Mouse (Mus musculus): Measurements from ENCODE around the gene Tmem37. TPM values are rescaled to one million over a fixed set of nuclear protein-coding genes. Genes with fewer than 3 reads are reported as not detected.
A peak's percentile ranks its signal among the peaks of the same experiment; 100 is the strongest.

Tmem37 gene
- polyA plus RNA-seq, 1 experiment from 2014 or later, result 8.2 TPM

- Histone ChIP-seq H3K27ac (ENCODE audit: low read depth, low read length) (no peak overlapping the region), H3K4me2 (ENCODE audit: low read length) (no peak overlapping the region)
- 87% methylated on average over 6 of the region's 6 CpGs for WGBS
These were observed 18.4 kb downstream of the Tmem37 start for GRCm38 (mm10) chr1:120055475-120055874.

GRCm38 (mm10) chr1:120054997-120055396 is 18.9 kb downstream of the Tmem37 start:
- no peaks in the 10 kb centered on the region for H3K27me3 ChIP-seq (replicated peaks; ENCODE audit: control insufficient read depth, insufficient read depth, low read length)
- no peak overlapping the region for H3K27ac ChIP-seq (ENCODE audit: low read depth, low read length)
- no peak for DNase-seq (ENCODE audit: low spot score)
- no peak overlapping the region for H3K9ac ChIP-seq (ENCODE audit: low read length)
- H3K4me1 ChIP-seq (ENCODE audit: control insufficient read depth, insufficient read depth, low read length), result no peaks in the 10 kb centered on the region
- H3K4me2 ChIP-seq (ENCODE audit: low read length), result no peak overlapping the region
- no peaks in the 10 kb centered on the region for H3K36me3 ChIP-seq (ENCODE audit: control insufficient read depth, insufficient read depth, low read length)
- no peaks in the 10 kb centered on the region for H3K9me3 ChIP-seq (replicated peaks; ENCODE audit: control insufficient read depth, low read length)
- 89% methylated on average over 6 of the region's 6 CpGs for WGBS
- H3K4me3 ChIP-seq (ENCODE audit: low read depth, low read length), result no peak overlapping the region
- ATAC-seq, result no peak

More at GRCm38 (mm10) chr1:120055475-120055874, 18.4 kb downstream of the Tmem37 start:
- no peaks in the 10 kb centered on the region for H3K27me3 ChIP-seq (replicated peaks; ENCODE audit: control insufficient read depth, insufficient read depth, low read length)
- H3K4me3 ChIP-seq (ENCODE audit: low read depth, low read length), result no peak overlapping the region
- DNase-seq (ENCODE audit: low spot score) (no peak), ATAC-seq (no peak)
- H3K9ac ChIP-seq (ENCODE audit: low read length), result no peak overlapping the region
- no peaks in the 10 kb centered on the region for H3K36me3 ChIP-seq (ENCODE audit: control insufficient read depth, insufficient read depth, low read length)
- H3K4me1 ChIP-seq (ENCODE audit: control insufficient read depth, insufficient read depth, low read length), result no peaks in the 10 kb centered on the region
- no peaks in the 10 kb centered on the region for H3K9me3 ChIP-seq (replicated peaks; ENCODE audit: control insufficient read depth, low read length)

- 54% methylated on average over 1 of the region's 1 CpGs for WGBS
- ATAC-seq, result no peak
These were observed 22.8 kb downstream of the Tmem37 start for GRCm38 (mm10) chr1:120051070-120051469.

GRCm38 (mm10) chr1:120047325-120047724 is 26.5 kb downstream of the Tmem37 start:
- Histone ChIP-seq H3K4me1 (ENCODE audit: control insufficient read depth, insufficient read depth, low read length) (no peaks in the 10 kb centered on the region), H3K9me3 (replicated peaks; ENCODE audit: control insufficient read depth, low read length) (no peaks in the 10 kb centered on the region), H3K36me3 (ENCODE audit: control insufficient read depth, insufficient read depth, low read length) (no peaks in the 10 kb centered on the region), H3K4me3 (ENCODE audit: low read depth, low read length) (no peak overlapping the region), H3K9ac (ENCODE audit: low read length) (no peak overlapping the region), H3K27ac (ENCODE audit: low read depth, low read length) (no peak overlapping the region), H3K27me3 (replicated peaks; ENCODE audit: control insufficient read depth, insufficient read depth, low read length) (no peaks in the 10 kb centered on the region), H3K4me2 (ENCODE audit: low read length) (no peak overlapping the region)
- no peak for DNase-seq (ENCODE audit: low spot score)
- no peak for ATAC-seq

More at GRCm38 (mm10) chr1:120051070-120051469, 22.8 kb downstream of the Tmem37 start:
- Histone ChIP-seq H3K4me1 (ENCODE audit: control insufficient read depth, insufficient read depth, low read length) (no peaks in the 10 kb centered on the region), H3K9me3 (replicated peaks; ENCODE audit: control insufficient read depth, low read length) (no peaks in the 10 kb centered on the region), H3K27ac (ENCODE audit: low read depth, low read length) (no peak overlapping the region), H3K36me3 (ENCODE audit: control insufficient read depth, insufficient read depth, low read length) (no peaks in the 10 kb centered on the region), H3K4me2 (ENCODE audit: low read length) (no peak overlapping the region), H3K27me3 (replicated peaks; ENCODE audit: control insufficient read depth, insufficient read depth, low read length) (no peaks in the 10 kb centered on the region), H3K9ac (ENCODE audit: low read length) (no peak overlapping the region), H3K4me3 (ENCODE audit: low read depth, low read length) (no peak overlapping the region)
- DNase-seq (ENCODE audit: low spot score), result no peak

GRCm38 (mm10) chr1:120044584-120044983 is 29.3 kb downstream of the Tmem37 start:
- H3K27me3 ChIP-seq (replicated peaks; ENCODE audit: control insufficient read depth, insufficient read depth, low read length), result no peaks in the 10 kb centered on the region
- no peaks in the 10 kb centered on the region for H3K9me3 ChIP-seq (replicated peaks; ENCODE audit: control insufficient read depth, low read length)
- ATAC-seq (no peak), DNase-seq (ENCODE audit: low spot score) (no peak)
- H3K36me3 ChIP-seq (ENCODE audit: control insufficient read depth, insufficient read depth, low read length), result no peaks in the 10 kb centered on the region
- WGBS, result 92% methylated on average over 16 of the region's 16 CpGs
- H3K4me2 ChIP-seq (ENCODE audit: low read length), result no peak overlapping the region
- no peak overlapping the region for H3K27ac ChIP-seq (ENCODE audit: low read depth, low read length)
- H3K4me3 ChIP-seq (ENCODE audit: low read depth, low read length), result no peak overlapping the region
- no peak overlapping the region for H3K9ac ChIP-seq (ENCODE audit: low read length)
- no peaks in the 10 kb centered on the region for H3K4me1 ChIP-seq (ENCODE audit: control insufficient read depth, insufficient read depth, low read length)

GRCm38 (mm10) chr1:120042421-120042820 is 31.5 kb downstream of the Tmem37 start:
- no peak for ATAC-seq
- no peaks in the 10 kb centered on the region for H3K36me3 ChIP-seq (ENCODE audit: control insufficient read depth, insufficient read depth, low read length)
- WGBS, result 68% methylated on average over 8 of the region's 8 CpGs
- no peaks in the 10 kb centered on the region for H3K4me1 ChIP-seq (ENCODE audit: control insufficient read depth, insufficient read depth, low read length)
- H3K4me3 ChIP-seq (ENCODE audit: low read depth, low read length), result no peak overlapping the region
- no peaks in the 10 kb centered on the region for H3K9me3 ChIP-seq (replicated peaks; ENCODE audit: control insufficient read depth, low read length)
- no peak for DNase-seq (ENCODE audit: low spot score)
- H3K9ac ChIP-seq (ENCODE audit: low read length), result no peak overlapping the region
- H3K27ac ChIP-seq (ENCODE audit: low read depth, low read length), result no peak overlapping the region
- H3K4me2 ChIP-seq (ENCODE audit: low read length), result no peak overlapping the region
- no peaks in the 10 kb centered on the region for H3K27me3 ChIP-seq (replicated peaks; ENCODE audit: control insufficient read depth, insufficient read depth, low read length)

GRCm38 (mm10) chr1:120038594-120038993 is 35.3 kb downstream of the Tmem37 start:
- WGBS, result 83% methylated on average over 9 of the region's 9 CpGs
- H3K36me3 ChIP-seq (ENCODE audit: control insufficient read depth, insufficient read depth, low read length), result no peaks in the 10 kb centered on the region
- no peaks in the 10 kb centered on the region for H3K27me3 ChIP-seq (replicated peaks; ENCODE audit: control insufficient read depth, insufficient read depth, low read length)
- ATAC-seq (no peak), DNase-seq (ENCODE audit: low spot score) (no peak)
- no peak overlapping the region for H3K27ac ChIP-seq (ENCODE audit: low read depth, low read length)
- no peaks in the 10 kb centered on the region for H3K9me3 ChIP-seq (replicated peaks; ENCODE audit: control insufficient read depth, low read length)
- H3K9ac ChIP-seq (ENCODE audit: low read length), result no peak overlapping the region
- H3K4me1 ChIP-seq (ENCODE audit: control insufficient read depth, insufficient read depth, low read length), result 0 out of 2 replicates have a peak, but pooled peaks cover 5% of the 10 kb centered on the region
- H3K4me3 ChIP-seq (ENCODE audit: low read depth, low read length), result no peak overlapping the region
- H3K4me2 ChIP-seq (ENCODE audit: low read length), result no peak overlapping the region

- H3K4me1 ChIP-seq (ENCODE audit: control insufficient read depth, insufficient read depth, low read length), result peaks cover 5% of the 10 kb centered on the region; the same call in 1 of the 2 replicates
- no peak overlapping the region for H3K4me2 ChIP-seq (ENCODE audit: low read length)
- 70% methylated on average over 9 of the region's 9 CpGs for WGBS
- no peak overlapping the region for H3K27ac ChIP-seq (ENCODE audit: low read depth, low read length)
- no peaks in the 10 kb centered on the region for H3K9me3 ChIP-seq (replicated peaks; ENCODE audit: control insufficient read depth, low read length)
- no peak overlapping the region for H3K4me3 ChIP-seq (ENCODE audit: low read depth, low read length)
- no peak overlapping the region for H3K9ac ChIP-seq (ENCODE audit: low read length)
- peak; percentile 84 for DNase-seq (ENCODE audit: low spot score)
- ATAC-seq, result peak; percentile 55
- no peaks in the 10 kb centered on the region for H3K27me3 ChIP-seq (replicated peaks; ENCODE audit: control insufficient read depth, insufficient read depth, low read length)
- H3K36me3 ChIP-seq (ENCODE audit: control insufficient read depth, insufficient read depth, low read length), result no peaks in the 10 kb centered on the region
These were observed 36.7 kb downstream of the Tmem37 start for GRCm38 (mm10) chr1:120037021-120037683.

GRCm38 (mm10) chr1:120035456-120036034 is 38.3 kb downstream of the Tmem37 start:
- Histone ChIP-seq H3K27me3 (replicated peaks; ENCODE audit: control insufficient read depth, insufficient read depth, low read length) (no peaks in the 10 kb centered on the region), H3K9me3 (replicated peaks; ENCODE audit: control insufficient read depth, low read length) (no peaks in the 10 kb centered on the region), H3K27ac (ENCODE audit: low read depth, low read length) (no peak overlapping the region), H3K9ac (ENCODE audit: low read length) (no peak overlapping the region), H3K36me3 (ENCODE audit: control insufficient read depth, insufficient read depth, low read length) (no peaks in the 10 kb centered on the region), H3K4me3 (ENCODE audit: low read depth, low read length) (no peak overlapping the region), H3K4me1 (ENCODE audit: control insufficient read depth, insufficient read depth, low read length) (peaks cover 5% of the 10 kb centered on the region; the same call in 1 of the 2 replicates), H3K4me2 (ENCODE audit: low read length) (no peak overlapping the region)
- ATAC-seq (no peak), DNase-seq (ENCODE audit: low spot score) (no peak)
- 78% methylated on average over 7 of the region's 7 CpGs for WGBS
